Mouse (Mus musculus) CH12.LX (cell line): ENCODE results near the gene Tgif2.

Experiments used
- CTCF ChIP-seq, 2 experiments: IDR thresholded peaks in 1 of 2; conservative IDR thresholded peaks in 1 of 2; 2 replicates each; pipeline ENCODE4 v1.5.1; 2011 to 2012; ENCODE audit warnings: low read depth in 2 of 2, low read length in 2 of 2, improper control_type of control experiment in 1 of 2, inconsistent platforms in 1 of 2, mild to moderate bottlenecking in 1 of 2, moderate library complexity in 1 of 2
- HCFC1 ChIP-seq: IDR thresholded peaks from 2 replicates; pipeline ENCODE4 v1.6.1; 2012; ENCODE audit warnings: low read depth, mild to moderate bottlenecking, inconsistent platforms, low read length, improper control_type of control experiment
- NELFE ChIP-seq: IDR thresholded peaks from 2 replicates; pipeline ENCODE4 v1.6.1; 2011; ENCODE audit warnings: low read depth, low read length, improper control_type of control experiment
- POLR2A ChIP-seq: IDR thresholded peaks from 2 replicates; pipeline ENCODE4 v1.6.1; 2011; ENCODE audit warnings: low read depth, mild to moderate bottlenecking, improper control_type of control experiment, low read length
- TCF12 ChIP-seq: IDR thresholded peaks from 2 replicates; pipeline ENCODE4 v1.6.1; 2014; ENCODE audit warnings: low read depth, mild to moderate bottlenecking, inconsistent platforms, low read length, improper control_type of control experiment

GRCm38 (mm10) chr2:156806886-156807285 lies 32.9 kb upstream of the Tgif2 start:
- no peak for TF ChIP-seq POLR2A
- no peak for TF ChIP-seq NELFE
- TF ChIP-seq CTCF (conservative IDR thresholded peaks at IDR 0.05 in 1 of 2, IDR thresholded peaks at IDR 0.05 in 1 of 2; ENCODE audit: low read depth in 2 of 2, low read length in 2 of 2), result no peak
- no peak for TF ChIP-seq TCF12
- no peak for TF ChIP-seq HCFC1
